Mouse (Mus musculus) adrenal gland, postnatal 4 days (tissue): ENCODE measurements around the gene Map2k6. TPM values are rescaled to one million over a fixed set of nuclear protein-coding genes. Genes with fewer than 3 reads are reported as not detected.

Source experiments
- DNase-seq, 2 experiments: peaks; one replicate each; pipeline ENCODE4 v3.0.0; 2021 to 2022; ENCODE audit warnings: low spot score in 2 of 2, mixed read lengths in 2 of 2
- total RNA-seq, 2 experiments: library from RNA; stranded (reverse); gene quantifications; 2 replicates each; pipeline ENCODE4 v1.2.3; 2021

Map2k6 gene
- total RNA-seq, 2 experiments from 2014 or later, result 14.1 to 16.2 TPM

DNA sequence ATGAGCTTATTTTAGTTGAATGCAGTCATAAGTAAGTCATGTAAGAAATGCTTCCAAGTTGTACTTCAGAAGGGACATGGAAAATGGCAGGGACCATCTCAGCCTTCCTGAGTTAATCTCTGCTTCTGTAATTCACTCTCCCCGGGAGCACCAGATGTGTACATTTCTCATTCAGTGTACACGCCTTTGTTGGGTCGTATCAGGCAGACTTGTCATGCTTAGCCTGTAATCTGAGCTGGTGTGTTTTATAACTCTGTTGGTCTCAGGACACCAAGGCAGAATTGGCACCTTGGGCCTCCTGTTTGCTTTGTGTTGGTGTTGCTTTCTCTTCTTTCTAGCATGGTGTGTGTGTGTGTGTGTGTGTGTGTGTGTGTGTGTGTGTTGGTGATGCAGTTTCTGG, 3.7 kb downstream of the Map2k6 start:
- no peak for DNase-seq

GRCm38 (mm10) chr11:110403602-110404001, 4.7 kb downstream of the Map2k6 start:
- DNase-seq, result no peak

GRCm38 (mm10) chr11:110405607-110406006, 6.7 kb downstream of the Map2k6 start:
- no peak for DNase-seq

DNA sequence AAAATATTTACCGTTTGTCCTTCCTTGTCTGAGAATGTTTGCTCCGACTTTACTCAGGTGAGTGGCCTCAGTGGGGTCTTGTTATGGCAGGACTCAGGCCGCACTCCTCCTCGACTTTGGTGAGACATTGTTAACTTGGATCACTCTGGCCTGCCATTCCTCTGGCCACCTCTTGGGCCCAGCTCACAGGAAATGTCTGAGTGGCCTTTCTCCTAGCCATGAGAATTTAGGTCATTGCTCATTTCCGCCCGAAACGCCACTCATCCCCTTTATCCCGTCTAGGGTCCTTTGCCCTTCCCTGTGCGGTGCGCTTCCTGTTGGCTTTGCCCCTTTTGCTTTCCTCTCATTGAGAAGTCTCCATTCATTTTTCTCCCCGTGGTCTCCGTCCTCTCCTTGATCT, 10.2 kb downstream of the Map2k6 start:
- DNase-seq, result no peak

GRCm38 (mm10) chr11:110409776-110410175, 10.9 kb downstream of the Map2k6 start:
- DNase-seq, result no peak

GRCm38 (mm10) chr11:110411596-110411995, 12.7 kb downstream of the Map2k6 start:
- no peak for DNase-seq

- no peak for DNase-seq
Measured at GRCm38 (mm10) chr11:110414263-110414662, 15.3 kb downstream of the Map2k6 start.

GRCm38 (mm10) chr11:110416691-110417090, 17.8 kb downstream of the Map2k6 start:
- no peak for DNase-seq

- DNase-seq, result no peak
Measured at GRCm38 (mm10) chr11:110420463-110420862, 21.5 kb downstream of the Map2k6 start.

DNA sequence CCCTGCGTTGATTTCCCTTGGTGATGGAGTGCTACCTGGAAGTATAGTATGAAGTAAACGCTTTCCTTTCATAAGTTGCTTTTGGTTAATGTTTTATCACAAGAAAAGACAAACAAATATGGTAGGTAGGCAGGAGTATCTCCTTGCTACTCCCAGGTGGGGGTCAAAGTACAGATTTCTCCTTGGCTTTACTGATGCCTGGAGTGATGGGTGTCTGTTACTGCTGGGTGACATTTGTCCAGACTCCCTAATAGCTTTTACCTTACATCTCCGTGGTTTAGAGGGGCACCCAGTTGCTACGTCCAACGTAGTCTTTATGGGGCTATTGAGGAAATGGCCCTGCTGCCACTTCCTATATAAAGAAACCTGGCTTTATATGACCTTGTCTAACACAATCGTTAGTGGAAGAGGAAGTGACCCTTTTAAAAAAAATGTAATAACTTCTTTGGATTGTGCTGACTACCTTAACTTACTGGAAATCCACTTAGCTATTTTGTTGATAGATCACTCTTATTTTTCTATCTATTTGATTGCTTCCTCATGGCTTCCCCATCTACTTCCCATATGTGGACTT, 27.7 kb downstream of the Map2k6 start:
- DNase-seq, result no peak

- no peak for DNase-seq
Measured at GRCm38 (mm10) chr11:110427159-110427561, 28.2 kb downstream of the Map2k6 start.

DNA sequence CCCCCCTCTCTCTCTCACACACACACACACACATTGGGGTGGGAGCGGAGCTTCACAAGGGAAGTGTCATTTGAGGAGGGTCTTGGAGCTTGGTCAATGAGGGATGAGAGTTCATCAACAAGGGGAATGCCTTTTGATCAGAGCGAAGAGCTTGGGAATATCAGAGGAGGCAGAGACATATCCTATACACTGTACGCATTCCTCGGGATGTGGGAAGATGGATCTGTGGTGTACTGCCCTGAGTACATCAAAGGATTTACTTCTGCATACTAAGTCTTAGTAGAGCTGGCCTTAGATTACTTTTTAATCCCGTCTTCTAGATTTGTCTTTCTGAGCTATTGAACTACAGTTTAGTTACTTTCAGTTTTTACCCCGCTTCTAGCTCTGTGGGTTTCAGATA, 30.1 kb downstream of the Map2k6 start:
- DNase-seq, result no peak

DNA sequence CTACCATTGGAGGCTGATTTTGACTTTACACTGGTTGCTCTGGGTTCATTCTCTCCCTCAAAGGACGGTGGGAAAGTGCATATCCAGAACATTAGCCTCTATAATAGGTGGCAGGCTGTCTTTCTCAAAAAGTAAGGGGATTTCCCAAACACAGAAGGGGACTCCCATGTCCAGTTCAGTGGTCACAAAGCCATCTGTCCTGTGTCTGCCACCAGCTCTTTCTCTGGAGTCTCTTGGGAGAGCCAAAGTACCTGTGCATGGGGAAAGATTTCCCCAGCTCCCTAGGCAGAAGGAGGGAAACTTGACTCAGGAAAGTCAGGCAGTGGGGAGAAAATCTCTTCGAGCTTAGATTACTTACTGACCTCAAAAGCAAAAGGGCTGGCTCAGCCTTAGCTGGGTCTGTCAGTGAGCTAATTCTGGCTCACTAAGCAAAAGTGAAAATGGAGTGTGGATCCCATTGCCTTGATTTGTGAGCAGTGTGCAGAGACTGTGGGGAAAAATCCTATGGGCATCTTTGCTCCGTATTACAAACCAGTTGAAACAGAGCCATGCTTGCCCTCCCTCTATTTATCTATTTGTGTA, 31.0 kb downstream of the Map2k6 start:
- no peak for DNase-seq

DNA sequence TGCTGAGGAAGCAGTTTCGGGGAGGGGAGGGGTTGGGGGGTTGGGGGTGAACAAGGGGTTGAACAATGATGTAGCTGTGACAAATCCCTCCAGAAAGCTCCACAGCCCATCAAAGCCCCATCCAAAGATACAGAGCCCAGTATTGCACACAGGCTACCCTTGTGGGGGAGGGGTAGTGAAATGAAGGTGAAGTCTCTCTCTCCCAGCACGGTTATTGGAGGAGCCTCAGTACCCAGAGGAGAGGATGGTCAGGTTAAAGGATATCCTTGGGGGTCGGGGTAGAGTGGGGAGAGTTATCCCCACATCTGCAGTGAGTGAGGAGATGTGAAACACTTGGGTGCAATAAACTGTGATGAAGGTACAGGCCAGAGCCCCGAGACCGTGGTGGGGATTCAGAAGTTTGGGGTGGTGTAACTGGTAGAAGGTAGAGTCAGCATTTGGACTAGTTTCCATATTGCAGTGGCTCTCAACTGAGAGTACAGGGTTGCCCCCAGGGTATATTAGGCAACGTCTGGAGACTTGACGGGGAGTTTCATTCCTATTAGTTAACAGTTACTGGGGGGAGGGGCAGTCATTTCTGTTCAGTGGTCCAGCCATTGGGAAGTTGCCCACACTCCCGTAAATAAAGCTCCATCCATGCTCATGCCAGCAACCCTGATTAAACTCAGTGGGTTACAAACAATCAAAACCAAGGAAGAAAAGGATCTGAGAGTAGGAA, 37.1 kb downstream of the Map2k6 start:
- no peak for DNase-seq

GRCm38 (mm10) chr11:110436998-110437397, 38.1 kb downstream of the Map2k6 start:
- no peak for DNase-seq

DNA sequence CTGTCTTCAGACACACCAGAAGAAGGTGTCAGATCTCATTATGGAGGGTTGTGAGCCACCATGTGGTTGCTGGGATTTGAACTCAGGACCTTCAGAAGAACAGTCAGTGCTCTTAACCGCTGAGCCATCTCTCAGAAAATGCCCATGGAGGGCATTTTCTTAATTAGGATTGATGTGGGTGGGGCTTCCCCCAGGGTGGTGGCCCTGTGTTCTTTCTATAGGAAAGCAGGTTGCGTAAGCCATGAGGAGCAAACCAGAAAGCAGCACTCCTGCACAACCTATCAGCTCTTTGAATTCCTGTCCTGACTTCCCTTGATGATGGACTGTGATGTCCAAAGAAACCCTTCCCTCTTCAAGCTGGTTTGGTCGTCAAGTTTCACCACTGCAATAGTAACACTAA, 39.2 kb downstream of the Map2k6 start:
- DNase-seq, result no peak

DNA sequence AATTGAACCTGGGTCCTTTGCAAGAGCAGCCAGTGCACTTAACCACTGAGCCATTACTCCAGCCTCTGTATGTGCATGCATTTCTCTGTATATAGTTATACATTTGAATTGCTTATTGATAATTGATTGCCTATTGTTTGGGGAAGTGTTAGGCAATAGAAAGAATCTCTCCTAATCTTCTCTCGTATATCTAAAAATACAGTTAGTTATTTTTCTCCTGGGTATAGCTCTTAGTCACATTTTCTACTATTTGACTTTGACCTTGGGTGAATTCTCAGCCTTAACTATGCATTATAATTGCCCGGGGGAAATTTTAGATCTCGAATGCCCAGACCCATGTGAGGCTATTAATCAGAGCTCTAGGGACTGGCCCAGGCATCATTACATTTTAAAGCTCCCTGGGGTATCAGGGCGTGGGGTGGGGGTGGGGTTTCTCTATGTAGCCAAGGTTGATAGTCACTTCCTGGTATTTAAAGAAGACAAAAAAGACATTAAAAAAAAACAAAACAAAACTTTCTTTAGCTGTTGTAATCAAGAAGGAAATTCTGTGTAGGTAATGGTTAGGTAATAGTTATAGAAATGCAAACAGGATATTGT, 39.9 kb downstream of the Map2k6 start:
- no peak for DNase-seq

DNA sequence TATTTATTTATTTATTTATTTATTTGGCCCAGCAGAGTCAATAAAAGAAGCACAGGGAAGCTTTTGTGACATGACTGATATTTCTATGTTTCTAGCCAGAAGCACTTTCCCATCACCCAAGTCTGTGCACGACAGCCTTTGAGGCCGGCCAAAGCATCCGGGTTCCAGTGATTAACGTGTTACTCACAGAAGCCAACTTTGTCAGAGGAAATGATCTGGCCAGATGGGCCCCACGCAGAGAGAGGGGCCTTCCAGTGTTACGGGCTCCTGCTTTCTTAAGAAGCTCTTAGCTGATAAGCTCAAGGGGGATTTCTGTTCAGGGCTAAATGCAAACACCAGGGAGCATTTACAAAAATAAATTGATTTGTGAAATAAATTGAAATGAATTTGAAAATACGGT, 40.4 kb downstream of the Map2k6 start:
- DNase-seq, result no peak

GRCm38 (mm10) chr11:110444576-110444975, 45.7 kb downstream of the Map2k6 start:
- no peak for DNase-seq

- DNase-seq, result no peak
Measured at GRCm38 (mm10) chr11:110448131-110448725, 49.3 kb downstream of the Map2k6 start.

DNA sequence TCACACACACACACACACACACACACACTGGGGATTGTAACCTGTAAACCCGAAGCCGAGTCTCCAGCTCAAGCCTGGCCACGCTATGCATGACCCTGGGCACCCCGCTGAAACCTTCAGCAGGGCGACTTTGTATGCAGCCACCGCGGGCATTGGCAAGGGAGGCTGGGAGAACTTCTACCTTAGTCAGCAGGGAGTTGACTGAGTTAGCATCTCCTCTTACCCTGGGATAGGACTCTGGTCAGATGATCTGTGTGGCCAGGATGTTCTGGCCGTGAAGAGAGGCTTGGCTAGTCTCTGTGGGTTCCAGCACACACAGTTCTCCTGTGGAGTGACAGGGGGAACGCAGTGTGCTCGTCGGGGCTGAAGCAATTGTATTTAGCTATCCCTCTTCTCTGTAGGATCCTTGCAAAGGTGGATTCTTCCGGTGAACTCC, 49.8 kb downstream of the Map2k6 start:
- DNase-seq, result no peak

- no peak for DNase-seq
Measured at GRCm38 (mm10) chr11:110449183-110449582, 50.3 kb downstream of the Map2k6 start.
